Mouse (Mus musculus): Measurements from ENCODE around the gene Pip4k2a.

Gene Pip4k2a

DNA sequence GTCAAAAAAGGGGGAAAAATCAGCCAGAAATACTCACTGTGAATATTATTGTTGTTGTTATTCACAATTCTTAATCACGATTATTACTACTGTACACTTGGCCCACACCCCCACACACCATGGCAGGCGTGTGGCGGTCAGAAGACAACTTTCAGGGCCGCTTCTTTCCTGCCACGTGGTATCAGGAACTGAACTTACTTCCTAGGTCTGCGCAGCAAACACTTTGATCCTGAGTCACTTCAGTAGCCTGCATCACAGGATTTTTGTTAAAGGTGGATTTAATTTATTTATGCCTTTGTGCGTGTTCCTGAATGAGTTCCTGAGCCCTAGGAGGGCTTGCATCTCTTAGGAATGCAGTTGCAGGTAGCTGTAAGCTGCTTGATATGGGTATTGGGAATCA is 49.2 kb downstream of the Pip4k2a start:
- no peak for TF ChIP-seq GATA4 (IDR thresholded peaks at IDR 0.05; ENCODE audit: insufficient replicate concordance, low read length)

DNA sequence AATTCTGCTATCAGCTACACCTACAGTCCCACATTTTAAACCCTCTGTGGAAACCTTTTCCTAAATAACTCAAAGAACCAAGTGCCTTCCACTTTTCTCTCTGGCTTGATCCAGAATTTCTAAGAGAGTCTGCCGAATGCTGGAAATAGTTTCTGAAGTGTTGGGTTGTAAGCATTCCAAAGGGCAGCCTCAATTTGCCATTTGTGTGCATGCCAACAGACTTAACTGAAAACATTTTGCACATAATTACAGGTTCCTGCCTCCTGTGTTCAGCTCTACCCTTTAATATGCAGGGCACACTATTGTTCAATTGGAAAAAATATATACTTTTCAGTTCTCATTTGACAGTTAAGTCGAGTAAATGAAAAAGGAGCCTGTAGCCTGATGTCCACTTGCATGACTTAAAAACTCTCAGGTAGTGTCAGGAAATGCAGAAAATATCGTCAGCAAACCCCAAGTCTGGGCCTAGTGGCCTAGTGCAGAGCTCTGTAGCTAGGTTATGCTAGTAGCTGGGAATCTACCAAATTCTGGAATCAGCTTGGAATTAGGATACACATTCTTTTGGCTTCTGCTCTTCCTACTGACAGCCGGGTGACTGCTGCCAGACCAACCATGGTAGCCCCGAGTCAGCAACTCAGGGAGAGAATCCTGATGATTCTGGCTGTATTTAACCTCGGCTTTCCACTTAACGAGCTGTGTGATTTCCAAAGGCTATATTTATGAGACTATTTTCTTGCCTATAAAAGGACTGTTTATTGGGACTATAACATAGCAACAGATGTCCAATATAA is 50.1 kb downstream of the Pip4k2a start:
- no peak for TF ChIP-seq GATA4 (IDR thresholded peaks at IDR 0.05; ENCODE audit: insufficient replicate concordance, low read length)

- no peak for TF ChIP-seq GATA4 (IDR thresholded peaks at IDR 0.05; ENCODE audit: insufficient replicate concordance, low read length)
Measured at GRCm38 (mm10) chr2:18945438-18945837, 52.5 kb downstream of the Pip4k2a start.

DNA sequence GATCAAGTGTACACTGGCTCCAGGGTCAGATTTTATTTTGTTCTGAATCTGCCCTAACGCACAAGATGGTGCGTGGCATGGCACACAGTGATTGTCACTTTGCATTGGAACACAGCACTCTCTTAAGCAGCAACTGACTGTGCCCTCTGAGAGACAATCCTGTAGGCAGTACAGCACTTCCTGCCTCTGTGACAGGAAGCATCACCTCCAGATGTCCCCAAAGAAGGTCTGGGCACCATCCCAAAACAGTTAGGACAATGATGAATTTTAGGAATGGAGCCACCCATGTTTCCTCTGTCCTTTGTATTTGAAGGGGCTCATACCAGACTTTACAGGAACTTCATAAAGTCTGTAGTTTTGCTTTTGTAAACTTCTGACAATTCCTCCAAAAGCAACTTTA is 54.0 kb downstream of the Pip4k2a start:
- TF ChIP-seq GATA4 (IDR thresholded peaks at IDR 0.05; ENCODE audit: insufficient replicate concordance, low read length) = peak; percentile 16; the same call in 1 of the 2 replicates

- TF ChIP-seq GATA4 (IDR thresholded peaks at IDR 0.05; ENCODE audit: insufficient replicate concordance, low read length) = peak; percentile 1; the same call in 1 of the 2 replicates
Measured at GRCm38 (mm10) chr2:18943366-18943765, 54.6 kb downstream of the Pip4k2a start.

DNA sequence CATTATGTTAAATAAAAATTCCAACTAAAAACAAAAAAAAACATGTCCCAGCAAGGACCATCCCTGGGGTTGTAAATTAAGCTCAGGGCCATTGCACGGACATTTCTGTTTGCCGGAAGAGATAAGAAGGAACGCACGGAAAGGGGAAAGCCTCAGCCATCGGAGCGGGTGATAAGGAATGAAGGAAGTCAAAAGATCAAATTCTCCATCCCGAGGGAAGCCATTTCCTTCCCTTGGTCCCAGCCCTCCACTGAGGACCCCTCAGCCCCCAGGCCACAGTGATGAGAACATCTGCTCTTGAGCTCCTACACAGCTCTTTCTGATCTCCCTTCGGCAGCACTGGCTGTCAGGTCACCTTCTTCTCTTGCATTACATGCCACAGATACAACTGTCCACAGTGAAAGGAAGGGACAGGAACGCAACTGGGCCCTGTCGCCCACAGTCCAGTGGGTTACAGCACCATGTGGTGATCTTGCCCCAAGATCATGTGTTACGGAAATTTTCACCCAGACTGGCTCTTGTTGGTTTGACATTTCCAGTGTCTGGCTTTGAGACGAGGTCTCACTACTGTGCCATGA is 57.1 kb downstream of the Pip4k2a start:
- peak; percentile 98 for TF ChIP-seq GATA4 (IDR thresholded peaks at IDR 0.05; ENCODE audit: insufficient replicate concordance, low read length)

- TF ChIP-seq GATA4 (IDR thresholded peaks at IDR 0.05; ENCODE audit: insufficient replicate concordance, low read length) = no peak
Measured at GRCm38 (mm10) chr2:18938923-18939329, 59.0 kb downstream of the Pip4k2a start.

DNA sequence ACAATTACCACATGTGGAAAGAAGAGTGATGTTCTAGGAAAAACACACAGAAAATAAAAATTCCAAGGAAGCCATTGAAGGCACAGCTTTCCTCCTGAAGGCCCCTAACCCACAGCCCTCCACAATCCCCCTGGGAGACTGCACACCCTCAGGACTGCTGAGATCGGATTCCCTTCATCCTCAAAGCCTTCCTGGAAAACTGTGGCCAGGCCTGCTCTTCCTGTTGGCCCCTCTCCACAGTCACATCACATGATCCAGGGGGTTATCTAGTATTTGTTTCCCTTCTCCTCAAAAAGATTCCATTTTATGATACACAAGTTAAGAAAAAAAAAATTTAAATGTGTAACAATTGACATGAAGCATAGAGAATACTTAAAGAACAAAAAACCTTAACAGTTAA is 59.7 kb downstream of the Pip4k2a start:
- TF ChIP-seq GATA4 (IDR thresholded peaks at IDR 0.05; ENCODE audit: insufficient replicate concordance, low read length) = no peak; the same call in 1 of the 2 replicates

- peak; percentile 93 for TF ChIP-seq GATA4 (IDR thresholded peaks at IDR 0.05; ENCODE audit: insufficient replicate concordance, low read length)
Measured at GRCm38 (mm10) chr2:18937611-18938010, 60.3 kb downstream of the Pip4k2a start.

DNA sequence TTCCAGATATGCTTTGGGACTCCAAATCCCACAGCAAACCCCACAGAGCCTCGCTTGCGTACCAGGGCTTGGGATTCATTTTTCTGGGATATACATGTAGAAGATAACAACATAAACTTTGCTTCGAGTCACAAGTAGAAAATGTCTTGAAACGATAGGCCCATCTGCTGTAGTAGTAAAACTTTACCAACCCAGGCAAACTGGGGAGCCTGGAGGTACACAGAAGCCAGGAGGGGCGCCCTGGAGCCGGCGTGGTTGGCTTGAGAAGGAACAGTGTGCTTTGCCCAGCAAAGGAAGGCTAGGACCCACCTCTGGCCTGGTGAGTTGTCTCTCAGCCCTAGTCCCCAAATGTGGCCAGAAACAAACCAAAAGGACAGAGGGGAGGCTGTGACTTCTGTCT is 61.5 kb downstream of the Pip4k2a start:
- TF ChIP-seq GATA4 (IDR thresholded peaks at IDR 0.05; ENCODE audit: insufficient replicate concordance, low read length) = no peak

- TF ChIP-seq GATA4 (IDR thresholded peaks at IDR 0.05; ENCODE audit: insufficient replicate concordance, low read length) = no peak
Measured at GRCm38 (mm10) chr2:18935581-18936027, 62.3 kb downstream of the Pip4k2a start.

DNA sequence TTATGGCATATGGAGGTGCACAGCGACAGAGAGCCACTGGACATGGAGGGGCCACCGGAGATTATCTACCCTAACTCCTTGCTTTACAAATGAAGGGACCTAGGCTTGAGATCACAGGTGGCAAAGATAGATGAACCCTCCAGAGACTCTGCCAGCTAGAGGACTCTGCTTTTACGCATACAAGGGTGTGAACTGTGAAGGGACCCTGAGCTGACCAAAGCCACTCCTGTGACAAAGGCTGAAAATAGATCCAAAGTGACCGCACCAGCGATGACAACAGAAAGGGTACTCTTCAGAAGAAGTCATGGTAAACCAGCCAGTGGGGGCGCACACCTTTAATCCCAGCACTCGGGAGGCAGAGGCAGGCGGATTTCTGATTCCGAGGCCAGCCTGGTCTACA is 63.8 kb downstream of the Pip4k2a start:
- TF ChIP-seq GATA4 (IDR thresholded peaks at IDR 0.05; ENCODE audit: insufficient replicate concordance, low read length) = no peak

DNA sequence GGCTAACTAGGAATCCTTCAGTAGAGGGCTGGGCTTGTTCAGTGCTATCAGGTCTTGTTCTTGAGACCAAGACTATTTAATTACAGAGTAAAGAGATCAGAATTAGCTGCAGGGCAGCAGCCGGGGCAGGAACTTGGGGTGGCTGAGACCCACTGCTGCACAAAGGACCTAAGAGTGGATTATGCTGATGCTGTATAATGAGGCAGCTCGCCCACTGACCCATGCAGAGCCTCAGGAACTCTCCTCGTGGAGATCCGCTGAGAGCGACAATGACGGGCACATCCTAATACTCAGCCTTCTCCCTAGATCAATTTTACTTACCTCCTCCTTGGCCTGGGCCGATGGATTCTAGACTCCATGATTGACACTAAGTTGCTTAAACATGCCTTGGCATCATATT is 64.5 kb downstream of the Pip4k2a start:
- no peak for TF ChIP-seq GATA4 (IDR thresholded peaks at IDR 0.05; ENCODE audit: insufficient replicate concordance, low read length)

DNA sequence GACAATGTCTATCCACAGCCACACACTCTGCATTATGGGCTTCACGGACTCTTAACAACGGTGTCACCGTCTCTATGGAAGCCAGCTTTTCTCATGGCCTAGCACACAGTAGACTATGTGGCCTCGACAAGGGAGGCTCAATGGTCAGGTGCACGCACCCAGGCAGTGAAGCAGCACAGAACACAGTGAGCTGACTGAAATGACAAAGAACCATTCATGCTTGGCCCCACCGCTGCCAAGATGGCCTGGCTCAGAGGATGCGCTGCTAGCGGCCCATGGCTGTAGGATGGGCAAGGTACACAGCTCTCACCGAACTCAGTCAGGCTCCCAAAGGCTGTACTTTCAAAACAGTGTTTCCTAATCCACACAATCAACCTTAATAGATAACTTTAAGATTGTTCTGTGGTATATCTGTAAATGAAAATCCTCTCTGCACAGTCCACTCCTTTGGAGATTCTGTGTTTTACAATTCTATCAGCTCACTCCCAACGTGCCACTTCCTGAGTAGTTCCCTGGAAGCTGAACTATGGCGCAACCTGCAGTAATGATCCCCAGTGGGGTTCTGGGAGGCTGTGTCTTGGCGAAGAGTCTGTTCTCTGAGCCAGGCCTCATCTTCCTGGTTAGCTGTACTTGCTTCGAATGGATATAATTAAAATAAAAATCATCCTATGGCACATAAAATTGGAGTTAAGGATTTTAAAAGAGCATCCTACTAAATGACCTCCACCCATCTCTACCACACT is 67.4 kb downstream of the Pip4k2a start:
- no peak for TF ChIP-seq GATA4 (IDR thresholded peaks at IDR 0.05; ENCODE audit: insufficient replicate concordance, low read length)

GRCm38 (mm10) chr2:18928597-18929257 is 69.2 kb downstream of the Pip4k2a start:
- TF ChIP-seq GATA4 (IDR thresholded peaks at IDR 0.05; ENCODE audit: insufficient replicate concordance, low read length) = no peak

All from liver, adult (tissue).